Mouse (Mus musculus) kidney, adult 8-10 months (tissue): Measurements from ENCODE around the gene Srsf5.
A peak's percentile ranks its signal among the peaks of the same experiment; 100 is the strongest.
"Not testable (repeated sequence)": the region's sequence is repeated elsewhere in the genome, so short reads cannot be mapped to it uniquely, and the experiment has no call there.

Experiments used
- DNase-seq, 2 experiments: peaks; one replicate each; pipeline ENCODE4 v3.0.0; 2022

The Srsf5 gene

GRCm38 (mm10) chr12:80945334-80945995 is at the start of gene Srsf5:
Gene Srsf5 (plus strand): TSS chr12:80945504.
- peak; percentile 97 to 98 for DNase-seq

DNA sequence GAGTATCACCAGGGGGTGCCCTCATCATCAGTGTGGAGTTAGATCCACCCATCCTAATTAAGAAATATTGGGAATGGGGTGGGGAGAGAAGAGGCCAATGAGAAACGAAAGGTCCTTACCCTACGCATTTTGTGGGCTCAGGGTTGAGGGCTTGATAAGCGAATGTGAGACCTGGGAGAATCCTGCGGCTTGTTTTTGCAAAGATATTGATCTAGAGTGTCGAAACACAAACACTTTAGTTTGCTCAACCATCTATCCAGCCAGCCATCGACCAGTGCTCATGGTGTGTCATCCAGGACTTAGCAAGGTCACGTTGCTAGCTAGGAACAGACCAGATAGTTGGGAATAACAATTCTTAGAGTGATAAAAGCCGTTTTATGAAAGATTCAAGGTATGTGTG is 35.7 kb upstream of the Srsf5 start:
- no peak for DNase-seq

DNA sequence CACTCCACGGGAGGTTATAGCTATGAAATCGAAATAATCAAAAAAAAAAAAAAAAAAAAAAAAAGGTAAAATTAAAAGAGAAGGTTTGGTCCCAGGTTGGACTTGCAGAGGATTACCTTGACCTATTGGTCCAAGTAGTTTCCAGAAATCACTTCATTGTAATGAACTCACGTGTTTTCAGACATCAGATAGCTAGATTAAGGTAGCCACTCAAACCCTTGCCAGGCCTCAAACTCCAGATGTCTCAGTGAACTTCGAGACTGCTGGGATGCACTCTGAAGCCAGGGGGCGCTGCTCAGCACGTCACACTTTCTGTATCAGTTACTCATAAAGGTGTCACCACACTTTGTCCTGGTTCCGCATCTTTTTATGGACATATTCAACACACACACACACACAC is 27.5 kb upstream of the Srsf5 start:
- DNase-seq: no peak

- DNase-seq: no peak
Measured at GRCm38 (mm10) chr12:80921301-80921700, 24.0 kb upstream of the Srsf5 start.

- DNase-seq: no peak
Measured at GRCm38 (mm10) chr12:80922869-80923268, 22.4 kb upstream of the Srsf5 start.

- DNase-seq: no peak
Measured at GRCm38 (mm10) chr12:80923602-80924001, 21.7 kb upstream of the Srsf5 start.

DNA sequence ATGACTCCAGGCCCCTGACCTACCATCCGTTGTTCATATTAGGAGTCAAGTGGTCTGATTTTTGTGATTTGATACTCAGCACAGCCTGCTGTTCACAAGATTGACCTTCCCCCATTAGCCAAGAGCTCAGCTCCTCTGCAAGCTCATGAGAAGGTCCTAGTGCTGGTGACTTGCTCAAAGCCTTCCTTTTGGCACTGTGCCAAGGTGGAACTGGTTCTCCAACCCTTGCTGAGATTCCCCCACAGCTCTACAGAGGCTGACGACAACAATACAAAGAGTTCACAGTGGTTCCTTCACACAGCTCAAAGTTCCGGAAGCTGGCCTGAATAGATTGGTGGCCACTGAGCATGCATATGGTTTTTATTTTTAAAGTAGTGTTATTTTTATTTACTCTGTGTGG is 21.1 kb upstream of the Srsf5 start:
- no peak for DNase-seq

DNA sequence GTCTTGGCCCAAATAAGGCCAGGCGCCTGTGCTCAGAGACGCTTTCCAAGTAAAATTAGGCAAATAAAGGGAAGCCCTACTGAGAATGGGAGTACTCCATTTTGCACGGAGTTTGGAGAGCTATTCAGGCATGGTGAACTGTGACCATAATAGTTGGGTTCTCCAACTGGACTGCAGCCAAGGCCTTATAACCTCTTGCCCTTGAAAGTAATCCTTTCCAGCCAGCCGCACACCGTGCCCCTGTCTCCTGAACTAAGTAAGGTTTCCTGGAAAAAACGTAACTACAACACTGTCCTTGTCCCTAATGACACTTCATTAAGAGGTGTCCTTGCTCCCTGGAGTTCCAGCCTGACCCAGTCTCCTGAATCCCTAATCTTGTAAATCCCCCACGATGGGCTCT is 19.4 kb upstream of the Srsf5 start:
- DNase-seq: peak; percentile 84 to 90

DNA sequence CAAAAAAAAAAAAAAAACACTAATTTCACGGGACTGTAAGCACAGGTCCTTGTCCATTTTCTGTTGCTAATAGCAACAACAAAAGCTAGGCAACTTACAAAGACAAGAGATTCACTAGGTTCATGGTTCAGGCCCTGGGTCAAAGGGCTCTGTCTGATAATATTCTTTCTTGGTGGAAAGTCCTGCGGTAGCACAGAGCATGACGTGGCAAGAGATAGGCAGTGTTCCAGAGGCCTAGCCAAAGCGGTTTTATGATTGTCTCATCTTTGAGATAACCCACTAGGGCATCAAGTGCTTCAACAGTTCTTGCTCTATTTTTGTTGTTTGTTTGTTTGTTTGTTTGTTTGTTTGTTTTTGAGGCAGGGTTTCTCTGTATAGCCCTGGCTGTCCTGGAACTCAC is 18.8 kb upstream of the Srsf5 start:
- DNase-seq: no peak

DNA sequence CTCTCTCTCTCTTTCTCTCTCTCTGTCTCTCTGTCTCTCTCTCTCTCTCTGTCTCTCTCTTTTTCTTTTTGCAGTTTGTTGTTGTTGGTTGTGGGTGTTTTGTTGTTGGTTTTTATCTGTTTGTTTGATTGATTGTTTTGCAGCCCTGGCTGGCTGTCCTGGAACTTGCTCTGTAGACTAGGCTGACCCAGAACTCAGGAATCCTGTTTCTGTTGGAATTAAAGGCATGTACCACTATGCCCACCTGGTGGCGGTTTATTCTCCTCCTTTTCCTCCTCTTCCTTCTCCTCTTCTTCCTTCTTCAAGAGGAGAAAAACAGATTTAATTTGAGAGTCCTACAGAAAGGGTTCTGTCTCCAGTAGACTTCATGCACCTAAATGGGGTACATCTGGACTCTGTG is 17.8 kb upstream of the Srsf5 start:
- no peak for DNase-seq

GRCm38 (mm10) chr12:80928881-80929280 is 16.4 kb upstream of the Srsf5 start:
- DNase-seq: peak; percentile 56 to 84

GRCm38 (mm10) chr12:80930141-80930540 is 15.2 kb upstream of the Srsf5 start:
- DNase-seq: peak; percentile 65 to 85

DNA sequence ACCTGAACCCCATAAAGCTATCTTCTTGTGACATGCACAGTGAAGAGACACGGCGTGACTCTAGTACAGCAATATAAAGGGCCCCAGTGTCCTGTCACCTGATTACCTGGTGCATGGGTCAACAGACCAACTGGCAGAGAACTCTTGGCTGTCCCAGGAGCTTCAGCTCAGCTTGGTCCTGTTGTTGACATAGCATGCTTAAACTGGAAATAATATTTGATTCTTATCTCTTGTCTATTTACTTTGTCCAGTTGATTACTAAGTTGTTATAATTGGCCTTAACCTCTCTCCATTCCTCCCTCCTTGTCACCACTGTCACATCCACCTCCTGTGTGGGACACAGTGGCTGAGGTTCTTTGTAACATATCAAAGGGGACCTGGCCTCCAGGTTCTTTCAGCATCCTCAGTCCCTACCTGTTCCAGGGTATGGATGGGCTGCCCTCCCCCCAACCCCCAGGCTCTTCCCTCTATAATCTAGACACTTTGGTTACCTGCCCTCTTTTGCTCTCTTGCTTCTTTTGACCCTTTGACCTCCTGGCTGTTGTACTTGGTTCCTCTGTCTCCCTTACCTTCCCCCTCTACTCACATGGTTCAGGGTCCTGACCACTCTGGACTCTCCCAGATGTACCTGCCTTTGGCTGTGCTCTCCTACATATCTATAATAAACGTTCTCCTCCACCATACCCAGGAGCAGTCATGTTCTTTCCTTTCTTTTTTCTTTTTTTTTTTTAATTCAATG is 13.7 kb upstream of the Srsf5 start:
- no peak for DNase-seq

DNA sequence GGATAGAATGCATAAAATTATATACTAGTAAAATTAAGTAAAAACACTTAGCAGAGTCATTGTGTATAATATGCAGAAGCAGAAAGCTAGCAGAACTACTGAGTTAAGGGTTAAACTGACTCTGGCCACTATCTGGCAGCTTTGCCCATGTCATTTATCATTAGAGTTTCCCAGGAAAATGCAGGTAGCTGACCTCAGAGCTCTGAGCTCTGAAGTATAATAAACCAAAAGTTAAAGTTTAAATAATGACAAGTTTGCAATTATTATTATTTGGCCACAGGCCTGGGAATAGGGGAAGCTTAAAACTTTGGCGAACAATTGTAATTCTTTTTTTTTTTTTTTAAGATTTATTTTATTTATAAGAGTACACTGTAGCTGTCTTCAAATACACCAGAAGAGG is 12.4 kb upstream of the Srsf5 start:
- DNase-seq: no peak

- DNase-seq: no peak
Measured at GRCm38 (mm10) chr12:80936751-80937150, 8.6 kb upstream of the Srsf5 start.

DNA sequence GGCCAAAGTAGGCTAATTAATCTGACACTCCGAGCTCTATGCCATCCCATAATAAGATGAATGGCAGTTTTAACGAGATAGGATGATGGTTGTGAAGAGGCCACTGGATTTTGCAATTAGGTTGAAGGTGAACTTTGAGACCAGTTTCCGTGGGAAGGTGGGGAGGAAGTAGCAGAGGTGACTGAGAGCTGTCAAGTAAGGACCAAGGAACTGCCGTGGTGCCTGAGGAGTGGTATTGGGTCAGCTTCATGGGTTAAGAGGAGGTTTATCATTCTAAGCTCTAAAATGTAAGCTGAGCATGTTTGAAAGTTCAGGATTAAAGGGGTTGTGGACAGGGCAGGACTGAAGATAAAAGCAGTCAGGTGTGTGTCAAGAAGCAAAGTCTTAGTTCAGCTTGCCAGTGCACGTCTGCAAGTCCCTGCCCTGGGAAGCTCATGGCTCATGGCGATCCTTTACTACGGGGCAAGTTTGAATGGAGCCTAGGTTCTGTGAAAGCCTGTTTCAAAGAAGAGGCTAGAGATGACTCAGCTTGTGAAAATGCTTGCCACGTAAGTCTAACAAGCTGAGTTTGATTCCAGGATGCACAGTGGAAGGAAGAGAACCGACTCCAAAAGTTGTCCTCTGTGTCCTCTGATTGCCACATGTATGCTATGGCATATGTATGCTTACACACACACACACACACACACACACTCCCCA is 7.8 kb upstream of the Srsf5 start:
- DNase-seq: no peak

GRCm38 (mm10) chr12:80938642-80939041 is 6.7 kb upstream of the Srsf5 start:
- DNase-seq: peak; percentile 54 to 69

- no peak for DNase-seq
Measured at GRCm38 (mm10) chr12:80939165-80939564, 6.1 kb upstream of the Srsf5 start.

DNA sequence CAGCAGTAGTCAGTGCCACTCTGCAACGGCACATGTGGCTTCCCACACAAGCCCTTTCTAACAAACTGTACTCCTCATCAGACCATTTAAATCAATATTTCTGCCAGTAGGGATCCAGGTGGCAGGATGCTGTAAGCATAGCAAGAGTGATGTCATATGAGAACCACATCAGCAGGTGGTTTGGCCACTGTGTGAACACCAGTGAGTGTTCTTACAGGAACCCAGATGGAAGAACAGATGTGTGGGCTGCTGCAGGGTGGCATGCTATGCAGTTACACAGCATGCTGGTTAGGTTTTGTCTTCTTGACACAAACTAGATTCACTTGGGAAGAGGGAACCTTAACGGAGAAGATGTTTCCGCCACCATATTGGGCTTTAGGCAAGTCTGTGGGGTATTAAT is 3.4 kb upstream of the Srsf5 start:
- no peak for DNase-seq

DNA sequence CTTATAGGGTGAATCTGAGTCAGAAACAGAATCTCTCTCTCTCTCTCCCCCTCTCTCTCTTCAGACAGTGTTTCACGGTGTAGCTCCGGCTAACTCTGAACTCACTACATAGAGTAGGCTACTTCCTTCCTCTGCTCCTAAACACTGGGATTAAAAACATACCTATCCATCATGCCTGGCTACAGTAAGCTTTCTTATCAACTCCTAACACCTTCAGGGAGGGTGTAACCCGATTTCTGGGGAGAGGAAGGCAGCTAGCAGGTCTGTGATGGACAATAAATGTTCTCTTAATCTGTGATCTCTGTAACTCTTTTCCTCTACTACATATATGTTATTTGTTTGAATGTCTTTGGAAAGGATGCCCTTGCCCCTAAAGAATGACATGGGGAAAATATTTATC is 1.9 kb upstream of the Srsf5 start:
- DNase-seq: no peak

- no peak for DNase-seq
Measured at GRCm38 (mm10) chr12:80944204-80944603, 1.1 kb upstream of the Srsf5 start.

- not testable (repeated sequence) for DNase-seq
Measured at GRCm38 (mm10) chr12:80944963-80945333, 356 bp upstream of the Srsf5 start.

DNA sequence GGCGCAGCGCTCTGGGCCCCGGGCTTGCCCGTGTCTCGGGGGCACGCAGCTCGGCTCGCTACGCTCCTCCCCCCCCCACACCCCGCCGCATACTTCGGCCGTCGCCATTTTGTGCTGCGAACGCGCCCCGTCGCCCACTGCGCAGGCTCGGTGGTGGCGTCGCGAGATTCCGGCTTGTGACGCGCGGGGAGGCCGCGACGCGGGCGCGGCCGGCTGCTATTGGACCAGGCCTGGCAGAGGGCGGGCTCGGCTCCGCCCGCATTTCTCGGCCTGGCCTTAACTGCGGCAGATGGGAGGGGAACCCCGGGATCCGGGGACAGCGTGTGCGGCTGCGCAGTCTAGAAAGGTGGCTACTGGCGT is 672 bp downstream of the Srsf5 start:
- peak; percentile 94 for DNase-seq

DNA sequence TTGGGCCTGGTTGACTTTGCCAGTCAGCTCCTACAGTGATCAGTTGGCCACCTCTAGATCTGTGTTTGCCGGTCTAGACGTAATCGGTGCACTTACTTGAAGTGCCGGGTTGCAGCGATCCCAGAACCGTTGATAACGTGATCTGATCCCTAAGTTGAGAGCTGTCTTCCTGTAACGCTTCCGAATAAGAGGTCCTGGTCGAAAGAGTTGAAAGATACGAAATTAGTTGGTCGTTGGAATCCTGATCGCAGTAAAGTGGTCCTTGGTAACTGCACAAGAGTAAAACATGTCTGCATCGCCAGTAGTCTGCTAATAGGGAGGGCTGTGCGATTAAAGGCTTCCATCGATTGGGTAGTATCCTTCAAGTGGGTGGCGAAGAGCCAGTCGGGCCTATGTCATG is 2.9 kb downstream of the Srsf5 start:
- no peak for DNase-seq
